In the genomic region with DNA sequence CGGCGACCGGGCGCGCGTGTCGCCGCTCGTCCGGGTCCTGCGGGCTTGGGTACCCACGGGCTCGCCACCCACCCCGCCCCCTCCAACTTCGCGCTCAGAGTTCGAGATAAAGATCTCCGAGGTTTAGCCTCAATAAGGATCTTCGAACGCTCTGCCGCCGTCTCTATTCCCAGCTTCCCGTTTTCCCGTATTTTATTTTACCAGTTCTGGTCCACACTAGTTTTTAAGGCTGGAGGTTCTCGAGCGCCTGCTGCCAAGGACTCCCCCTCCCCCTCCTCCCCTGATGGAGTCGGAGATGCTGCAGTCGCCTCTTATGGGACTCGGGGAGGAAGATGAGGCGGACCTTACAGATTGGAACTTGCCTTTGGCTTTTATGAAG, we compare ENCODE assay signal across 8 mouse cellular contexts. TPM values are rescaled to one million over a fixed set of nuclear protein-coding genes. Genes with fewer than 3 reads are reported as not detected.
DNase-seq lines count a peak whose midpoint lies in the region; ATAC-seq and TF ChIP-seq lines count a peak whose summit lies in the region.

No protein-coding gene starts in this region.

- peak overlapping the region; percentile 89 for H3K4me2 ChIP-seq in hindbrain, postnatal 0 days (ENCODE audit: low read depth, low read length)
- H3K4me2 ChIP-seq in midbrain, embryonic 15.5 days = peak overlapping the region; percentile 84

- under 1% methylated on average over 30 of the region's 30 CpGs for WGBS in heart, embryonic 10.5 days
- WGBS in hindbrain, postnatal 0 days = under 1% methylated on average over 30 of the region's 30 CpGs
- under 1% methylated on average over 29 of the region's 30 CpGs for WGBS in midbrain, embryonic 15.5 days

- intact Hi-C loops in heart, postnatal 14 days (cut with DNase I) = loop anchor here (5.0 kb wide), 1 partner anchor 129 kb away; no protein-coding TSS in a partner anchor

- no peaks in the 10 kb centered on the region for H3K9me3 ChIP-seq in heart, embryonic 10.5 days
- no peaks in the 10 kb centered on the region for H3K9me3 ChIP-seq in hindbrain, postnatal 0 days (ENCODE audit: low read length)
- H3K9me3 ChIP-seq in midbrain, embryonic 15.5 days = no peaks in the 10 kb centered on the region

- TF ChIP-seq POLR2A in bone marrow macrophage, adult 2 months (IDR thresholded peaks at IDR 0.05; ENCODE audit: borderline replicate concordance, low read depth, low read length) = no peak

- H3K9ac ChIP-seq in hindbrain, postnatal 0 days (replicated peaks; ENCODE audit: low read length) = peak overlapping the region; percentile 82
- peak overlapping the region; percentile 91 for H3K9ac ChIP-seq in midbrain, embryonic 15.5 days

- no peak for ATAC-seq in hindbrain, postnatal 0 days
- no peak for ATAC-seq in midbrain, embryonic 15.5 days (replicated peaks)

- no peak for DNase-seq in heart, embryonic 10.5 days (ENCODE audit: low spot score)
- DNase-seq in heart, postnatal 14 days = no peak
- DNase-seq in 416B (ENCODE audit: low read depth) = peak; percentile 38
- no peak for DNase-seq in hindbrain, postnatal 0 days (ENCODE audit: low spot score)
- DNase-seq in urinary bladder, adult 18-20 months (ENCODE audit: low spot score in 2 of 2) = no peak
- DNase-seq in T-cell, adult 2 months (ENCODE audit: low spot score) = no peak

- H3K27ac ChIP-seq in heart, embryonic 10.5 days = peak overlapping the region; percentile 94
- peak overlapping the region; percentile 62; the same call in 1 of the 2 replicates for H3K27ac ChIP-seq in bone marrow macrophage, adult 2 months (ENCODE audit: insufficient read depth, low read depth, low read length)
- peak overlapping the region; percentile 84 for H3K27ac ChIP-seq in hindbrain, postnatal 0 days
- H3K27ac ChIP-seq in midbrain, embryonic 15.5 days = peak overlapping the region; percentile 80

- peaks cover 18% of the 10 kb centered on the region for H3K4me1 ChIP-seq in heart, embryonic 10.5 days
- peaks cover 8% of the 10 kb centered on the region for H3K4me1 ChIP-seq in bone marrow macrophage, adult 2 months (ENCODE audit: control insufficient read depth, insufficient read depth, low read length)
- peaks cover 7% of the 10 kb centered on the region for H3K4me1 ChIP-seq in hindbrain, postnatal 0 days (ENCODE audit: insufficient read depth, low read length)
- H3K4me1 ChIP-seq in midbrain, embryonic 15.5 days = peaks cover 13% of the 10 kb centered on the region

- peaks cover 28% of the 10 kb centered on the region for H3K36me3 ChIP-seq in heart, embryonic 10.5 days
- no peaks in the 10 kb centered on the region for H3K36me3 ChIP-seq in hindbrain, postnatal 0 days (ENCODE audit: insufficient read depth, low read length)
- no peaks in the 10 kb centered on the region for H3K36me3 ChIP-seq in midbrain, embryonic 15.5 days (replicated peaks)

- H3K4me3 ChIP-seq in heart, embryonic 10.5 days = peak overlapping the region; percentile 100
- H3K4me3 ChIP-seq in bone marrow macrophage, adult 2 months (ENCODE audit: insufficient read depth, low read length) = peak overlapping the region; percentile 97
- H3K4me3 ChIP-seq in hindbrain, postnatal 0 days (ENCODE audit: low read length) = peak overlapping the region; percentile 75
- peak overlapping the region; percentile 73 for H3K4me3 ChIP-seq in midbrain, embryonic 15.5 days

- no peaks in the 10 kb centered on the region for H3K27me3 ChIP-seq in heart, embryonic 10.5 days (ENCODE audit: insufficient read depth, poor library complexity, severe bottlenecking)
- H3K27me3 ChIP-seq in hindbrain, postnatal 0 days (ENCODE audit: insufficient read depth, low read length) = no peaks in the 10 kb centered on the region
- H3K27me3 ChIP-seq in midbrain, embryonic 15.5 days (replicated peaks) = no peaks in the 10 kb centered on the region

- no peak for TF ChIP-seq CTCF in bone marrow macrophage, adult 2 months (IDR thresholded peaks at IDR 0.05; ENCODE audit: low read depth, low read length)
- TF ChIP-seq CTCF in hindbrain, postnatal 0 days (IDR thresholded peaks at IDR 0.05; ENCODE audit: low read depth) = no peak

RNA-seq across cellular contexts. Expression of a gene that starts 0.8 kb away (rescaled TPM):
- polyA plus RNA-seq in heart, embryonic 10.5 days (2016; fragmentation: Nextera tagmentation; extraction: Ambion mirVana) = 11.8 and 15.6 TPM in 2 replicates
- total RNA-seq in heart, postnatal 14 days (2021) = 10 to 100 TPM; 34.4 to 34.8 TPM
- polyA plus RNA-seq in bone marrow macrophage, adult 2 months (2012; ENCODE audit: insufficient read depth, insufficient read length, missing spikeins) = 19.4 and 23.8 TPM in 2 replicates
- 60.8 and 69.0 TPM in 2 replicates for total RNA-seq in hindbrain, postnatal 0 days (2014; rRNA removed)
- polyA plus RNA-seq in hindbrain, postnatal 0 days (2015; fragmentation: Nextera tagmentation; extraction: Ambion mirVana) = 8.6 and 8.7 TPM in 2 replicates
- polyA plus RNA-seq in midbrain, embryonic 15.5 days (2015; fragmentation: Nextera tagmentation; extraction: Ambion mirVana) = 13.1 and 14.6 TPM in 2 replicates

RNA-seq across cellular contexts. Expression of a gene that starts 56.0 kb away (rescaled TPM):
- 0.49 and 0.88 TPM in 2 replicates for polyA plus RNA-seq in heart, embryonic 10.5 days (2016; fragmentation: Nextera tagmentation; extraction: Ambion mirVana)
- total RNA-seq in heart, postnatal 14 days (2021) = under 1 TPM; 0.29 to 0.55 TPM
- 0.21 and 0.40 TPM in 2 replicates for polyA plus RNA-seq in bone marrow macrophage, adult 2 months (2012; ENCODE audit: insufficient read depth, insufficient read length, missing spikeins)
- total RNA-seq in hindbrain, postnatal 0 days (2014; rRNA removed) = 27.0 and 29.0 TPM in 2 replicates
- 9.4 and 10.1 TPM in 2 replicates for polyA plus RNA-seq in hindbrain, postnatal 0 days (2015; fragmentation: Nextera tagmentation; extraction: Ambion mirVana)
- polyA plus RNA-seq in midbrain, embryonic 15.5 days (2015; fragmentation: Nextera tagmentation; extraction: Ambion mirVana) = 13.6 and 13.7 TPM in 2 replicates
